Mouse (Mus musculus): ENCODE data around the gene Mboat2. TPM values are rescaled to one million over a fixed set of nuclear protein-coding genes. Genes with fewer than 3 reads are reported as not detected.

Gene Mboat2
- polyA plus RNA-seq, 2 experiments: 25.2 to 70.5 TPM

- DNase-seq (ENCODE audit: low spot score): no peak
- no peak for ATAC-seq (ENCODE audit: low FRiP score, low read depth)
- no peak overlapping the region for H3K4me3 ChIP-seq (replicated peaks; ENCODE audit: low read length)
- 88% methylated on average over 8 of the region's 8 CpGs for whole genome bisulfite sequencing
- TF ChIP-seq POLR2A (IDR thresholded peaks at IDR 0.05; ENCODE audit: borderline replicate concordance, extremely low read depth, insufficient read depth, insufficient read length): no peak
- no peaks in the 10 kb centered on the region for H3K9me3 ChIP-seq (ENCODE audit: control insufficient read depth, low read length)
- no peaks in the 10 kb centered on the region for H3K27me3 ChIP-seq (ENCODE audit: control insufficient read depth, insufficient read depth, low read length)
- peaks cover 40% of the 10 kb centered on the region for H3K36me3 ChIP-seq (ENCODE audit: control insufficient read depth, insufficient read depth, low read length)
- no peak overlapping the region for H3K9ac ChIP-seq (ENCODE audit: low read depth, low read length, severe bottlenecking)
- no peak overlapping the region for H3K27ac ChIP-seq (replicated peaks; ENCODE audit: low read depth, low read length)
- no peak overlapping the region for H3K4me2 ChIP-seq (replicated peaks; ENCODE audit: low read depth, low read length, severe bottlenecking)
- H3K4me1 ChIP-seq (ENCODE audit: control insufficient read depth, insufficient read depth, low read length): no peaks in the 10 kb centered on the region
Measured at GRCm38 (mm10) chr12:24939372-24939771, 108.7 kb downstream of the Mboat2 start.

GRCm38 (mm10) chr12:24942619-24943287 lies 112.1 kb downstream of the Mboat2 start:
- H3K4me1 ChIP-seq (ENCODE audit: control insufficient read depth, insufficient read depth, low read length): no peaks in the 10 kb centered on the region
- no peak overlapping the region for H3K4me3 ChIP-seq (replicated peaks; ENCODE audit: low read length)
- no peaks in the 10 kb centered on the region for H3K27me3 ChIP-seq (ENCODE audit: control insufficient read depth, insufficient read depth, low read length)
- WGBS: 78% methylated on average over 9 of the region's 9 CpGs
- H3K27ac ChIP-seq (replicated peaks; ENCODE audit: low read depth, low read length): no peak overlapping the region
- H3K36me3 ChIP-seq (ENCODE audit: control insufficient read depth, insufficient read depth, low read length): peaks cover 51% of the 10 kb centered on the region
- no peaks in the 10 kb centered on the region for H3K9me3 ChIP-seq (ENCODE audit: control insufficient read depth, low read length)
- no peak overlapping the region for H3K9ac ChIP-seq (ENCODE audit: low read depth, low read length, severe bottlenecking)
- no peak for DNase-seq (ENCODE audit: low spot score)
- no peak for ATAC-seq (ENCODE audit: low FRiP score, low read depth)
- TF ChIP-seq POLR2A (IDR thresholded peaks at IDR 0.05; ENCODE audit: borderline replicate concordance, extremely low read depth, insufficient read depth, insufficient read length): no peak
- no peak overlapping the region for H3K4me2 ChIP-seq (replicated peaks; ENCODE audit: low read depth, low read length, severe bottlenecking)

- H3K4me2 ChIP-seq (replicated peaks; ENCODE audit: low read depth, low read length, severe bottlenecking): no peak overlapping the region
- H3K27me3 ChIP-seq (ENCODE audit: control insufficient read depth, insufficient read depth, low read length): no peaks in the 10 kb centered on the region
- H3K9me3 ChIP-seq (ENCODE audit: control insufficient read depth, low read length): no peaks in the 10 kb centered on the region
- H3K4me3 ChIP-seq (replicated peaks; ENCODE audit: low read length): no peak overlapping the region
- H3K4me1 ChIP-seq (ENCODE audit: control insufficient read depth, insufficient read depth, low read length): no peaks in the 10 kb centered on the region
- no peak overlapping the region for H3K27ac ChIP-seq (replicated peaks; ENCODE audit: low read depth, low read length)
- ATAC-seq (ENCODE audit: low FRiP score, low read depth): no peak
- H3K36me3 ChIP-seq (ENCODE audit: control insufficient read depth, insufficient read depth, low read length): peaks cover 51% of the 10 kb centered on the region
- DNase-seq (ENCODE audit: low spot score): no peak
- TF ChIP-seq POLR2A (IDR thresholded peaks at IDR 0.05; ENCODE audit: borderline replicate concordance, extremely low read depth, insufficient read depth, insufficient read length): no peak
- 74% methylated on average over 4 of the region's 4 CpGs for WGBS
- no peak overlapping the region for H3K9ac ChIP-seq (ENCODE audit: low read depth, low read length, severe bottlenecking)
Measured at GRCm38 (mm10) chr12:24943427-24943826, 112.7 kb downstream of the Mboat2 start.

- TF ChIP-seq POLR2A (IDR thresholded peaks at IDR 0.05; ENCODE audit: borderline replicate concordance, extremely low read depth, insufficient read depth, insufficient read length): no peak
- WGBS: 89% methylated on average over 7 of the region's 7 CpGs
- H3K27ac ChIP-seq (replicated peaks; ENCODE audit: low read depth, low read length): no peak overlapping the region
- ATAC-seq (ENCODE audit: low FRiP score, low read depth) (no peak), DNase-seq (ENCODE audit: low spot score) (no peak)
- no peak overlapping the region for H3K9ac ChIP-seq (ENCODE audit: low read depth, low read length, severe bottlenecking)
- no peak overlapping the region for H3K4me3 ChIP-seq (replicated peaks; ENCODE audit: low read length)
- H3K9me3 ChIP-seq (ENCODE audit: control insufficient read depth, low read length): no peaks in the 10 kb centered on the region
- H3K27me3 ChIP-seq (ENCODE audit: control insufficient read depth, insufficient read depth, low read length): no peaks in the 10 kb centered on the region
- no peak overlapping the region for H3K4me2 ChIP-seq (replicated peaks; ENCODE audit: low read depth, low read length, severe bottlenecking)
- H3K36me3 ChIP-seq (ENCODE audit: control insufficient read depth, insufficient read depth, low read length): peaks cover 55% of the 10 kb centered on the region
- no peaks in the 10 kb centered on the region for H3K4me1 ChIP-seq (ENCODE audit: control insufficient read depth, insufficient read depth, low read length)
Measured at GRCm38 (mm10) chr12:24944597-24944996, 113.9 kb downstream of the Mboat2 start.

GRCm38 (mm10) chr12:24947065-24947464 lies 116.4 kb downstream of the Mboat2 start:
- no peak overlapping the region for H3K27ac ChIP-seq (replicated peaks; ENCODE audit: low read depth, low read length)
- H3K9ac ChIP-seq (ENCODE audit: low read depth, low read length, severe bottlenecking): no peak overlapping the region
- TF ChIP-seq POLR2A (IDR thresholded peaks at IDR 0.05; ENCODE audit: borderline replicate concordance, extremely low read depth, insufficient read depth, insufficient read length): no peak
- no peak overlapping the region for H3K4me3 ChIP-seq (replicated peaks; ENCODE audit: low read length)
- no peaks in the 10 kb centered on the region for H3K27me3 ChIP-seq (ENCODE audit: control insufficient read depth, insufficient read depth, low read length)
- no peak for DNase-seq (ENCODE audit: low spot score)
- 92% methylated on average over 14 of the region's 14 CpGs for WGBS
- H3K9me3 ChIP-seq (ENCODE audit: control insufficient read depth, low read length): 0 out of 2 replicates have a peak, but pooled peaks cover 3% of the 10 kb centered on the region
- peaks cover 58% of the 10 kb centered on the region for H3K36me3 ChIP-seq (ENCODE audit: control insufficient read depth, insufficient read depth, low read length)
- no peak overlapping the region for H3K4me2 ChIP-seq (replicated peaks; ENCODE audit: low read depth, low read length, severe bottlenecking)
- no peak for ATAC-seq (ENCODE audit: low FRiP score, low read depth)
- no peaks in the 10 kb centered on the region for H3K4me1 ChIP-seq (ENCODE audit: control insufficient read depth, insufficient read depth, low read length)

All from limb, embryonic 14.5 days (tissue).